Mouse (Mus musculus) ovary, adult 2 months (tissue): ENCODE data around the gene Spry2. TPM values are rescaled to one million over a fixed set of nuclear protein-coding genes. Genes with fewer than 3 reads are reported as not detected.

Experiments
- polyA plus RNA-seq: library from polyadenylated mRNA; depleted of rRNA; stranded (reverse); fragments of >200 nt; gene quantifications from 2 replicates; pipeline ENCODE4 v1.2.3, GENCODE M21; 2012; rRNA removed

Gene Spry2
- polyA plus RNA-seq: 21.0 and 23.1 TPM in 2 replicates

DNA sequence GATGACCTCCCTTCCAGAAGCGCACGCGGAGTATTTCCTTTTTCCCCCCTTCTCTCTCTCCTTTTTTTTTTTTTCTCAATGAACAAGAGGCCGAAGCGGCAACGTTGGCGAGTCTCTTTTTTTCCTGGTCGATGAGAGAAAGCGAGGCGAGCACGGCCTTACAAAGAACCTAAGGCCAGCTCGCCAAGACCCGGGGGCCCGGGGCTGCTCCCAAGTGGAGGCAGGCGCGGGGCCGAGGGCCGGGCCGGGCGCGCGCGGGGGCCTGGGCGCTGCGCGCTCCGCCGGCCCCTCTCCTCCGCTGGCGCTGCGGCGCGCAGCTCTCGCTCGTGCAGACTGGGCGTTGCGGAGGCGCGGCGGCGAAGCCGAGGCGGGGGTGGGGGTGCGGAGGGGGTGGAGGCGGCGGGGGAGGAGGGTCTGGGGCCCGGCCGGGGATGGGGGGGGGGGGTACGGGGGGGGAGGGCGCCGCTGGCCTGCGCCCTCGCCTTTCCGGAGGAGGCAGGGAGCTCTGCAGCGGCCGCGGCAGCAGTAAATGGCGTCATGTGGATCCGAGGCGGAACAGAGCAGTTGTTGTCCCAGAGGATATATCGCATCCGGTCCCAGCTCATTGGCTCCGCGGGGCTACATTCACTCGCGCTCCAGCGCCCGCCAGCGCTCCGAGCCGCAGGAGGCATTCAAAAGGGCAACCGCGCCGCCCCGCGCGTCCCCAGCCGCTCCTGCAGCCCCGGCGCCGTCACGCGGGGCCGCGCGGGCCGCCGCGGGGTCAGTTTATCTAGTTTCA, at the start of gene Spry2:
TSS of gene Spry2 (minus strand) at position 29 of the 778 bp plus-strand sequence.

Other genes starting within 250 kb of the Spry2 start
- gene Trim52, start 209.4 kb upstream of the Spry2 start, polyA plus RNA-seq: 0.06 and 0.10 TPM in 2 replicates